Mouse (Mus musculus) cerebellum, adult 11 months (tissue): ENCODE data around the gene Bcl11b.

ENCODE experiments used
- DNase-seq: peaks from one replicate; pipeline ENCODE4 v3.0.0; 2022

Bcl11b gene

DNA sequence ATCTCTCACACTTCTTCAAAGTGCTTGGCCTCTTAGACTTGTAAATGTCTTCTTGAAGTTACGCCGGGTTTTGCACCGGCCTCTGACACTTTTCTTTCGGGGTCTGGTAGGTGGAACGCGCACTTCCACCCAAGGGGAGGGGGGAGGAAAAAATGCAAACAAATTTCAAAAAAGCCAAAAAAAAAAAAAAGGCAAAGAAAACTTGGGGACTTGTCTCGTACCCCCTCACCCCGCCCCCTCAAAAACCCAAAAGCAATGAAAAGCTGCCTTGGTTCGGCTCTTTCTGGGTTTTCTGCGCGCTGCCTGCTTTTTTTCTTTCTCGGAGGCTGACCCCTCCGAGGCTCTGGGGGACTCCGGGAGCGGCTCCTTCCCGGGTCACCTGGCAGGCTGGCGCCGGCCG is at the start of gene Bcl11b:
Bcl11b (minus strand) TSS at position 120 of the 400 bp plus-strand sequence.
- no peak for DNase-seq

- DNase-seq: no peak
Observed at GRCm38 (mm10) chr12:108050996-108051395, 47.6 kb upstream of the Bcl11b start.

DNA sequence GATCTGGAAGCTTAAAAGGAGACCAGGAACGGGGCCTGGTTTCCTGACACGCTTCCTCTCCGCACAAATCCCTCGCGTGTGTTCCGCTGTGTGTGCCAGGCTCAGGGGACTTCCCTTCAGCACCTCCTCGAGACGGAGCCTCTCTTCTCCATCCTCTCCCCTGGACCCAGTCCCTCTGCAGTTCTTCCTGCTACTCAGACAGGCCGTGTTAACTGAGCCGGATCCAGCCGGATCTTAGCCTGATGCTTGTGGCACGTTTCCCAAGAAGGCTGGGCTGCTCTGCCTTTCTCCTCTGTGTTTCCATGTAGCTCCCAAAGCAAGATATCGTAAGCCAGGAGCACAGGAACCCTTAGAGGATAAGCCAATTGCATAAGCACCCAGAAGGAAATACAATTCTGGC is 46.2 kb upstream of the Bcl11b start:
- no peak for DNase-seq

GRCm38 (mm10) chr12:108042239-108042571 is 38.8 kb upstream of the Bcl11b start:
- no peak for DNase-seq

GRCm38 (mm10) chr12:108041571-108042238 is 38.3 kb upstream of the Bcl11b start:
- peak; percentile 85 for DNase-seq

- no peak for DNase-seq
Observed at GRCm38 (mm10) chr12:108037446-108037845, 34.0 kb upstream of the Bcl11b start.

DNA sequence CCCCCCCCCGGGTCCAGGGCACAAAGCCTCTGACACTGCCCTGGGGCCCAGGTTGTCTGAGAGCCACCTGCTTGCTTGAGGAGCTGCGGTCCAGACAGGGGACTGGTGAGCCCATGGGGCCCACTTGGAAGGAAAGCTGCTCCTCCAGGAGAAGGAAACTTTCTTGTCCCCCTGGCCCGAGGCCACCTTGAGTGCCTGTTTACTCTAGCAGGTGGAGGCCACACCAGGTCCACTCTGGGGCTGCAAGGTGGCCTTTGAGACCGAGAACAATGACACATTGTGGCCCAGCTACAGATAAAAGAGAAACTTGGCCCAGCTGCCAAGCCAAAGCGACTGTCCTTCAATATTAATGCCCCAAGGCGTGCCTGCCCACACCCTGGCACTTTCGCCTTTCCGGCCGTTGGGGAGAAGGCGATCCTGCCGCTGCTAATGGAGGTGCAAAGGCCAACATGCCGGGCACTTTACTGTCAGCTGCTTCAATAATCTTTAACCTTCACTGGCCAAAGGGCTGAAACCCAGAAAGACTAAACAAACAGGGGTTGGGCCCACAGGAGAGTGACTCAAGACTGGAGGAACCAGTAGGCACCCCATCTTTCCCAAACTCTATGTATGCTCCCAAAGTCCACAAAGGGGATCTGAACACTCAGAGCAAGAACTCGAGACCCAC is 32.1 kb upstream of the Bcl11b start:
- no peak for DNase-seq

GRCm38 (mm10) chr12:108022835-108023615 is 19.6 kb upstream of the Bcl11b start:
- DNase-seq: no peak

DNA sequence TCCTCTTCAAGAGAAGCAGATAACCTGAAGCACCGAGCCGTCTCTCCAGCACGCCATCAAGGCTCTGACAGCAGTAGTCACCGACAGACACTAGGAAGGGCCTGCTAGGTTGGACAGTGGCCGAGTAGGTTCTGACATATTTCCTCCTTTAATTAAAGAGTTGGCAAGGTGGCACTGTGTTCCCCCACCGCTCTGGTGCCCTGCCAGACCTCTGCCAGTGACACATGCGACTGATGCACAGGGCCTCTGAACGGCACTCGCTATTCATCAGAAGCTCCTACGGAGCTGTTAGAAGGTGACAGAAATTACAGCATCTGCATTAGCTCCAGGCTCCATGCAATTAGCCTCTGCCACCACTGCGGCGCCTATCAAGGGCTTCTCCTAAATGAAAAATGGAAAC is 8.6 kb upstream of the Bcl11b start:
- peak; percentile 54 for DNase-seq

- DNase-seq: no peak
Observed at GRCm38 (mm10) chr12:108010346-108010745, 6.9 kb upstream of the Bcl11b start.

DNA sequence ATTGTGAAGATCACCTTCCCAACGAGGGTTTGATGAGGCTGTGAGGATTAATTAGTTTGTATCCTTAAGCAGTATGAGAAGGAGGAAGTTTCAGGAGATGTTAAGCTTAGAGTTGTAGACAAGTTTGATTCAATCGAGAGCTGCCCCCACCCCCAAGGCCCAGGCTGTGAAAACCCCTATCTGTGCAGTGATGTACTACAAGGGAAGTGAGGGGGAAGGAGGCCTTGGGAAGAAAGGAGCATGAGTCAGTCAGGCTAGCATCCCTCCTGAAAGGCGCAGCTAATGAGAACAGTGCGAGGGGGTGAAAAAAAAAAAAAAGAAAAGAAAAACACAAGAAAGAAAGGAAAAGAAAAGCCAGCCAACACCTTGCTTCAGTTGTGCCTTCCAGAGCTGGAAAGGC is 5.8 kb upstream of the Bcl11b start:
- no peak for DNase-seq

GRCm38 (mm10) chr12:108005816-108006626 is 2.6 kb upstream of the Bcl11b start:
- peak; percentile 13 for DNase-seq

- no peak for DNase-seq
Observed at GRCm38 (mm10) chr12:108005488-108005800, 2.0 kb upstream of the Bcl11b start.

DNA sequence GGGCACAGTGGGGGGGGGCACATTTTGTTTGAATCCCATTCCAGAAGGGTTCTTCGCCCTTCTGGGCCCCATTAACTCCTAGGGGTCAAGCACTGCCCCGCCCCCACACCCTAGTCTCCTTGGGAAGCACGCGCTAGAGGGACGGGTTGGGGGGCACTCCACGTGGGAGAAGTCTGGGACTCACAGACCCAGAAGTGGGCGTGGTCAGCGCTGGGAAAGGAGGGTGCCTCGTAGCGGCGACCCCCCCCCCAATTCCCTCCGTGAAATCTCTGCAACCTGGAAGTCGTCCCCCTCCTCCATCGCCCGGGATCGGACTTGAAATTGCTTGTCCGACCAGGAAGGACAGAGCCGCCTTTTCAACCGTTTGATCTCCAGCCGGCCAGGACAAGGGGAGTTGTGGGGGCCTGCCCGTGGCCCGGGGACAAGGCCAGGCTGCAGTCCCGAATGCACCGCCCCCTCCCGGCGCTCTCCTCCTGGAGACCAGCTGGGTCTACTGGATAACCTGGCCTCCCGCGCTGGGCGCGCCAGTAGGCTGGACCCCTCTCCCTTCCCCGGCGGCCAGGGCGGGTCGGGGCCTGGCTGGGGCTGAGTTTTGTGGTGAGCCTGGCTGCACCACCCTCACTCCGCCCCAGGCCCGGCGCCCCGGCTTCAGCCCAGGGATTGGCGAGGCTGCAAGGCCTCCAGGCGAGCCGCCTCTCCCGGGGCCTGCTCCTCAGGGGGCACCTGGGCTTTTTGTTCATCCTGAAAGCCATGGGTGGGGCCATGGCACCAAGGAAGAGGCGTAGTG is 1.5 kb upstream of the Bcl11b start:
- DNase-seq: no peak

DNA sequence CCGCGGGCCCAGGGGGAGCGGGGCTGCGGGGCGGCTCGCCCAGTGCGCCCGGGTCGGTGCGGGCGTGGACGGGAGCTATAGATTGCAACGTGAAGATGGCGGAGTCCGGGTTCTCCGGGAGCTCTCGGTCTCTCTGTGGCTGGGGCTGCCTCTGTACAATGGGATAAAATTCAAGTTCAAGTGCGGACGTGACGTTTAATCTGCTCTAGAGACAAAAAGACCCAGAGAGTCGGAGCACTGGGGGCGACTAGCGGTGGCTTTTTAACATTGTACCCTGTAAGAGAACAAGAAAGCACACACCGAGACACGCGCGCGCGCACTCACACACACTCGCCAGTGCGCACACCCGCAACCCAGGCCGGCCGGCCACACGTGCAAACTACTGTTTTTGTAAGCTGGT is 526 bp upstream of the Bcl11b start:
- no peak for DNase-seq

GRCm38 (mm10) chr12:108002436-108003189 is 789 bp downstream of the Bcl11b start:
- DNase-seq: no peak

- DNase-seq: no peak
Observed at GRCm38 (mm10) chr12:108001652-108002340, 1.6 kb downstream of the Bcl11b start.

DNA sequence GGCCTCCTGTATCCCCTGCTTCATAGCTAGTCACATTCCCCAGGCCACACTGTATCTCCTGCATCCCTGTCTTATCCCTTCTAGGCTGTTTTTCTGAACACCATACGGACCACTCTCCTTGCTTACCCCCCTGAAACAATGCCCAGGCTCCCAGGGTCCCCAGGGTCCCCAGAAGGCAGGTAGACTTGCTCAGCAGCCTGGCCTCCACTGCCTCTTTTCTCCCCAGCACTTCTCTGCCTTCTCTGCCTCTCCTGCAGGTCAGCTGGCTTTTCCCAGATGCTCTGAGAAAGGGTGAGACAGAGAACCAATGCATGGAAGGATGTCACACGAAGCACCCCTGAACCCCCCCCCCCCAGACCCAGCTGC is 2.7 kb downstream of the Bcl11b start:
- no peak for DNase-seq

DNA sequence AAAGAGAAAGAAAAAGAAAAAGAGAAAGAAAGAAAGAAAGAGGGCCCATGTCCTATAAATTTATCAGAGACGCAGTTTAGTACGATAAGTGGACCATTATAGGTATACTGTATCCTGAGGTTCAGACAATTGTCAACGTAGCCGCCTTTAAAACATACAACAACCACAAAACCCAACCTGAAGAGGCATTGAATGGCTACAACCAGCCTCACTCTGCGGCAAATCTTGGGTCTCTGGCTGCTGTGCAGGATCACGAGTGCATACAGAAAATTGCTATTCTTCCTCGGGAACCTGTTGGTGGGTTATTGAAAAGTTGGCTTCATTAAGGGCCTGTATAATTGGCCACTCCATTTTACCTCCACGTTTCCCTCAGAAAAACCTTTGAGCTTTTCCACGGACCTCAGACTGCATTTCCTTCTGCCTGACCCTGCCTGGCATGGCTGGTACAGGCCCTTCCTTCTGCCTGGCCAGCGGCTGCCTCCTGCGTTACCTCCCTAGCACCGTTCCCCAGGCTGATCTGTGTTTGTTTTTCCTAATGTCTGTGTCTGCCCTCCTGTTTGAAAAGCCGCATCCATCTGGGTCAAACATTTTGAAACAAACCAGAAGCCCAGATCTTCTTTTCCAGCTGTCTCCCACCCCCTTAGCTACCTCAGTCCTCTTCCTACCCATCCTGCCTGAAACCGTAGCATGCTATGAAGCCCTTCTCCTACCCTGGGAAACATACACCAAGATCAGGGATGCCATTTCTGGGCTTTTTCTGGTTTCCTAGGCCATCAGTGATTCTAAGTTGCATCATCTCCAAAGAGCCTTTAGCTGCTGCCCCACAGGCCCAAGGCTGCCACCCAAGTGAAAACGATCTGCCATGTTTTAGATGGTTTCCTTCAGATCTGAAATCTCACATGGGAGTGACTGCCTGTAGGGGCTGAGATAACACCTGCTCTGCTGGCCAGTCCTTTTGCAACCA is 3.4 kb downstream of the Bcl11b start:
- no peak for DNase-seq

DNA sequence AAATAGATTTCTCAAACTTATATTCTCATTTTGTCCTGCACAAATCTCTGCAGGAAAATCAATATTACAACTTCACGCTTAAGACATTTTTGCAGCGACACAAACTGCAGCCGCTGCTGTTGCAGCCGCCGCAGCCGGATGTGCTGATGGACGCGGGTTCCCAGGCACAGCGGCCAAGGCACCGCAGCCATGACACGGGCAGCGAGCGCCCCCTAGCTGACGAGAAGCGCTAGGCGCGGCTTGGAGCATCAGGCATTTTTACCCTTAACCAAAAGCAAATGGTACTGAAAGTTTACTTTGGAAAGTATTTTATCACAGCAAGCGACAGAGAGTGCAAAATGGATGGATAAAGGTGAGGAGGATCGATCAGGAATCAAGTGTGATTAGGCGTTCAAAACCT is 4.7 kb downstream of the Bcl11b start:
- DNase-seq: peak; percentile 53
